Mouse (Mus musculus) CH12.LX (cell line): ENCODE results near the gene Popdc2.

ENCODE experiments used
- CHD2 ChIP-seq: IDR thresholded peaks from 2 replicates; pipeline ENCODE4 v1.6.1; 2011; ENCODE audit warnings: low read length, improper control_type of control experiment
- CTCF ChIP-seq, 2 experiments: IDR thresholded peaks in 1 of 2; conservative IDR thresholded peaks in 1 of 2; 2 replicates each; pipeline ENCODE4 v1.5.1; 2011 to 2012; ENCODE audit warnings: low read depth in 2 of 2, low read length in 2 of 2, improper control_type of control experiment in 1 of 2, inconsistent platforms in 1 of 2, mild to moderate bottlenecking in 1 of 2, moderate library complexity in 1 of 2
- E2F4 ChIP-seq: IDR thresholded peaks from 2 replicates; pipeline ENCODE4 v1.6.1; 2011; ENCODE audit warnings: low read depth, low read length, improper control_type of control experiment; ENCODE audit not compliant: insufficient replicate concordance
- EP300 ChIP-seq: IDR thresholded peaks from 2 replicates; pipeline ENCODE4 v1.6.1; 2011; ENCODE audit warnings: low read length, improper control_type of control experiment
- MAX ChIP-seq: IDR thresholded peaks from 2 replicates; pipeline ENCODE4 v1.6.1; 2011; ENCODE audit warnings: low read length, improper control_type of control experiment
- MXI1 ChIP-seq: IDR thresholded peaks from 2 replicates; pipeline ENCODE4 v1.6.1; 2011; ENCODE audit warnings: mild to moderate bottlenecking, low read depth, low read length, improper control_type of control experiment
- POLR2A ChIP-seq: IDR thresholded peaks from 2 replicates; pipeline ENCODE4 v1.6.1; 2011; ENCODE audit warnings: low read depth, mild to moderate bottlenecking, improper control_type of control experiment, low read length
- RCOR1 ChIP-seq: conservative IDR thresholded peaks from 2 replicates; pipeline ENCODE4 v1.6.1; 2012; ENCODE audit warnings: low read depth, mild to moderate bottlenecking, inconsistent platforms, low read length, improper control_type of control experiment
- SMC3 ChIP-seq: IDR thresholded peaks from 2 replicates; pipeline ENCODE4 v1.6.1; 2011; ENCODE audit warnings: low read depth, low read length, improper control_type of control experiment
- TBP ChIP-seq: conservative IDR thresholded peaks from 2 replicates; pipeline ENCODE4 v1.6.1; 2011; ENCODE audit warnings: low read depth, low read length, improper control_type of control experiment
- ZNF384 ChIP-seq: IDR thresholded peaks from 2 replicates; pipeline ENCODE4 v1.6.1; 2012; ENCODE audit warnings: low read depth, low read length, improper control_type of control experiment, inconsistent platforms

GRCm38 (mm10) chr16:38408416-38408815 is 46.4 kb downstream of the Popdc2 start:
- TF ChIP-seq MAX (no peak), ZNF384 (no peak), POLR2A (no peak), EP300 (peak; percentile 54; the same call in 1 of the 2 replicates), CTCF (conservative IDR thresholded peaks at IDR 0.05 in 1 of 2, IDR thresholded peaks at IDR 0.05 in 1 of 2; ENCODE audit: low read depth in 2 of 2, low read length in 2 of 2) (no peak), CHD2 (no peak), SMC3 (no peak), E2F4 (no peak), RCOR1 (no peak), MXI1 (no peak), TBP (no peak)
